ENCODE assay signal across 8 mouse cellular contexts in genomic region chr10:57486542-57487071, GRCm38 (mm10). TPM values are rescaled to one million over a fixed set of nuclear protein-coding genes. Genes with fewer than 3 reads are reported as not detected.
A peak's percentile ranks its signal among the peaks of the same experiment; 100 is the strongest.
DNase-seq lines count a peak whose midpoint lies in the region; ATAC-seq lines count a peak whose summit lies in the region.

No protein-coding gene starts in this region.

- peaks cover 13% of the 10 kb centered on the region for H3K4me1 ChIP-seq in liver, embryonic 12.5 days

- H3K9ac ChIP-seq in liver, embryonic 12.5 days = peak overlapping the region; percentile 84

- intact Hi-C loops in heart, postnatal 14 days (cut with DNase I) = loop anchor here (2.0 kb wide), 1 partner anchor 46 kb away; the partner anchor contains the start of gene Serinc1

- H3K27me3 ChIP-seq in liver, embryonic 12.5 days (replicated peaks) = no peaks in the 10 kb centered on the region

- ATAC-seq in liver, embryonic 12.5 days = peak; percentile 70
- peak; percentile 22; the same call in 1 of the 2 replicates for ATAC-seq in monocyte, adult 5-6 weeks (replicated peaks; ENCODE audit: insufficient number of reproducible peaks, low FRiP score, low TSS enrichment, poor library complexity, severe bottlenecking)

- H3K4me3 ChIP-seq in liver, embryonic 12.5 days = peak overlapping the region; percentile 79

- WGBS in liver, embryonic 12.5 days (ENCODE audit: insufficient replicate concordance) = under 1% methylated on average over 64 of the region's 65 CpGs

- no peaks in the 10 kb centered on the region for H3K9me3 ChIP-seq in liver, embryonic 12.5 days (replicated peaks)

- peak; percentile 86 to 88 for DNase-seq in layer of hippocampus, postnatal 10 days (ENCODE audit: low spot score in 2 of 2)
- no peak for DNase-seq in layer of hippocampus, adult 18-20 months (ENCODE audit: low spot score in 2 of 2)
- DNase-seq in Muller cell, postnatal 12 days (ENCODE audit: inconsistent ontology term) = peak; percentile 85
- peak; percentile 59 to 79 for DNase-seq in cerebellum, postnatal 4 days (ENCODE audit: low spot score in 2 of 2)
- peak; percentile 79 for DNase-seq in heart, postnatal 14 days
- DNase-seq in thymus, postnatal 25 days = no peak

- peak overlapping the region; percentile 98 for H3K4me2 ChIP-seq in liver, embryonic 12.5 days

- no peaks in the 10 kb centered on the region for H3K36me3 ChIP-seq in liver, embryonic 12.5 days

- H3K27ac ChIP-seq in liver, embryonic 12.5 days = peak overlapping the region; percentile 80

RNA-seq across cellular contexts. Expression of gene Hsf2, which starts 0.4 kb away (rescaled TPM):
- 10 to 100 TPM; 43.9 to 44.5 TPM for total RNA-seq in layer of hippocampus, postnatal 10 days (2021)
- 10 to 100 TPM; 30.2 to 31.3 TPM for total RNA-seq in layer of hippocampus, adult 18-20 months (2021)
- 10 to 100 TPM; 16.4 to 18.0 TPM for total RNA-seq in heart, postnatal 14 days (2021)
- polyA plus RNA-seq in liver, embryonic 12.5 days (2016; fragmentation: Nextera tagmentation; extraction: Ambion mirVana) = 10.5 and 10.7 TPM in 2 replicates
- total RNA-seq in monocyte, adult 5-6 weeks (2017) = 39.7 to 42.5 TPM (median 39.8 TPM) in 3 replicates

RNA-seq across cellular contexts. Expression of gene Serinc1, which starts 45.7 kb away (rescaled TPM):
- 100 to 1,000 TPM; 774 to 834 TPM for total RNA-seq in layer of hippocampus, postnatal 10 days (2021)
- total RNA-seq in layer of hippocampus, adult 18-20 months (2021) = 100 to 1,000 TPM; 917 to 928 TPM
- 100 to 1,000 TPM; 254 to 264 TPM for total RNA-seq in heart, postnatal 14 days (2021)
- polyA plus RNA-seq in liver, embryonic 12.5 days (2016; fragmentation: Nextera tagmentation; extraction: Ambion mirVana) = 75.5 and 77.4 TPM in 2 replicates
- 219 to 284 TPM (median 263 TPM) in 3 replicates for total RNA-seq in monocyte, adult 5-6 weeks (2017)

Comparison
In these comparisons a context has a peak if more than half of its experiments do, and no peak if none do; other contexts are left out.
1. DNase-seq: peak in layer of hippocampus, postnatal 10 days (2 of 2), Muller cell, postnatal 12 days (single experiment), cerebellum, postnatal 4 days (2 of 2) and heart, postnatal 14 days (2 of 2); none in layer of hippocampus, adult 18-20 months (0 of 2) and thymus, postnatal 25 days (single experiment).